Mouse (Mus musculus): ENCODE measurements around the gene Calm2. TPM values are rescaled to one million over a fixed set of nuclear protein-coding genes. Genes with fewer than 3 reads are reported as not detected.

Gene Calm2
- polyA plus RNA-seq, 1 experiment from 2014 or later: 951 TPM

- Histone ChIP-seq H3K27ac (ENCODE audit: low read length) (no peak overlapping the region), H3K36me3 (ENCODE audit: control insufficient read depth, insufficient read depth, low read length) (no peaks in the 10 kb centered on the region), H3K9ac (replicated peaks; ENCODE audit: low read depth, low read length) (no peak overlapping the region), H3K4me3 (ENCODE audit: low read depth, low read length) (no peak overlapping the region), H3K27me3 (ENCODE audit: control insufficient read depth, insufficient read depth, low read length) (no peaks in the 10 kb centered on the region), H3K4me2 (replicated peaks; ENCODE audit: low read depth, low read length) (no peak overlapping the region), H3K4me1 (ENCODE audit: control insufficient read depth, insufficient read depth, low read length) (peaks cover 11% of the 10 kb centered on the region; the same call in 1 of the 2 replicates), H3K9me3 (ENCODE audit: control insufficient read depth, low read depth, low read length) (no peaks in the 10 kb centered on the region)
- no peak for ATAC-seq (ENCODE audit: insufficient number of reproducible peaks, insufficient read depth, low FRiP score, low read depth)
- WGBS: 65% methylated on average over 8 of the region's 8 CpGs
Observed at GRCm38 (mm10) chr17:87469428-87469827, 22.7 kb upstream of the Calm2 start.

- H3K4me3 ChIP-seq (ENCODE audit: low read depth, low read length): no peak overlapping the region
- no peaks in the 10 kb centered on the region for H3K27me3 ChIP-seq (ENCODE audit: control insufficient read depth, insufficient read depth, low read length)
- no peak overlapping the region for H3K9ac ChIP-seq (replicated peaks; ENCODE audit: low read depth, low read length)
- H3K4me2 ChIP-seq (replicated peaks; ENCODE audit: low read depth, low read length): no peak overlapping the region
- WGBS: 74% methylated on average over 5 of the region's 5 CpGs
- no peaks in the 10 kb centered on the region for H3K9me3 ChIP-seq (ENCODE audit: control insufficient read depth, low read depth, low read length)
- H3K27ac ChIP-seq (ENCODE audit: low read length): no peak overlapping the region
- H3K36me3 ChIP-seq (ENCODE audit: control insufficient read depth, insufficient read depth, low read length): no peaks in the 10 kb centered on the region
- no peak for ATAC-seq (ENCODE audit: insufficient number of reproducible peaks, insufficient read depth, low FRiP score, low read depth)
- H3K4me1 ChIP-seq (ENCODE audit: control insufficient read depth, insufficient read depth, low read length): peaks cover 3% of the 10 kb centered on the region; the same call in 1 of the 2 replicates
Observed at GRCm38 (mm10) chr17:87468616-87469015, 21.9 kb upstream of the Calm2 start.

GRCm38 (mm10) chr17:87461499-87461896 lies 14.8 kb upstream of the Calm2 start:
- Histone ChIP-seq H3K9me3 (ENCODE audit: control insufficient read depth, low read depth, low read length) (no peaks in the 10 kb centered on the region), H3K4me2 (replicated peaks; ENCODE audit: low read depth, low read length) (no peak overlapping the region), H3K27me3 (ENCODE audit: control insufficient read depth, insufficient read depth, low read length) (no peaks in the 10 kb centered on the region), H3K36me3 (ENCODE audit: control insufficient read depth, insufficient read depth, low read length) (no peaks in the 10 kb centered on the region), H3K27ac (ENCODE audit: low read length) (no peak overlapping the region), H3K9ac (replicated peaks; ENCODE audit: low read depth, low read length) (no peak overlapping the region), H3K4me3 (ENCODE audit: low read depth, low read length) (no peak overlapping the region), H3K4me1 (ENCODE audit: control insufficient read depth, insufficient read depth, low read length) (peaks cover 23% of the 10 kb centered on the region)
- ATAC-seq (ENCODE audit: insufficient number of reproducible peaks, insufficient read depth, low FRiP score, low read depth): no peak
- 58% methylated on average over 3 of the region's 3 CpGs for WGBS

GRCm38 (mm10) chr17:87460669-87461498 lies 14.1 kb upstream of the Calm2 start:
- peaks cover 23% of the 10 kb centered on the region for H3K4me1 ChIP-seq (ENCODE audit: control insufficient read depth, insufficient read depth, low read length)
- H3K36me3 ChIP-seq (ENCODE audit: control insufficient read depth, insufficient read depth, low read length): no peaks in the 10 kb centered on the region
- 37% methylated on average over 17 of the region's 17 CpGs for WGBS
- no peak overlapping the region for H3K9ac ChIP-seq (replicated peaks; ENCODE audit: low read depth, low read length)
- no peaks in the 10 kb centered on the region for H3K27me3 ChIP-seq (ENCODE audit: control insufficient read depth, insufficient read depth, low read length)
- H3K27ac ChIP-seq (ENCODE audit: low read length): peak overlapping the region; percentile 66; the same call in 1 of the 2 replicates
- no peak for ATAC-seq (ENCODE audit: insufficient number of reproducible peaks, insufficient read depth, low FRiP score, low read depth)
- no peaks in the 10 kb centered on the region for H3K9me3 ChIP-seq (ENCODE audit: control insufficient read depth, low read depth, low read length)
- peak overlapping the region; percentile 29; the same call in 1 of the 2 replicates for H3K4me2 ChIP-seq (replicated peaks; ENCODE audit: low read depth, low read length)
- no peak overlapping the region for H3K4me3 ChIP-seq (ENCODE audit: low read depth, low read length)

- H3K4me2 ChIP-seq (replicated peaks; ENCODE audit: low read depth, low read length): peak overlapping the region; percentile 35
- H3K36me3 ChIP-seq (ENCODE audit: control insufficient read depth, insufficient read depth, low read length): no peaks in the 10 kb centered on the region
- ATAC-seq (ENCODE audit: insufficient number of reproducible peaks, insufficient read depth, low FRiP score, low read depth): peak; percentile 53; the same call in 1 of the 2 replicates
- peak overlapping the region; percentile 66; the same call in 1 of the 2 replicates for H3K27ac ChIP-seq (ENCODE audit: low read length)
- H3K9me3 ChIP-seq (ENCODE audit: control insufficient read depth, low read depth, low read length): no peaks in the 10 kb centered on the region
- H3K9ac ChIP-seq (replicated peaks; ENCODE audit: low read depth, low read length): no peak overlapping the region
- H3K4me1 ChIP-seq (ENCODE audit: control insufficient read depth, insufficient read depth, low read length): peaks cover 23% of the 10 kb centered on the region
- H3K4me3 ChIP-seq (ENCODE audit: low read depth, low read length): no peak overlapping the region
- WGBS: 12% methylated on average over 14 of the region's 14 CpGs
- no peaks in the 10 kb centered on the region for H3K27me3 ChIP-seq (ENCODE audit: control insufficient read depth, insufficient read depth, low read length)
Observed at GRCm38 (mm10) chr17:87459750-87460668, 13.3 kb upstream of the Calm2 start.

- peak overlapping the region; percentile 66; the same call in 1 of the 2 replicates for H3K27ac ChIP-seq (ENCODE audit: low read length)
- peaks cover 23% of the 10 kb centered on the region for H3K4me1 ChIP-seq (ENCODE audit: control insufficient read depth, insufficient read depth, low read length)
- peak overlapping the region; percentile 35 for H3K4me2 ChIP-seq (replicated peaks; ENCODE audit: low read depth, low read length)
- H3K9me3 ChIP-seq (ENCODE audit: control insufficient read depth, low read depth, low read length): no peaks in the 10 kb centered on the region
- no peak overlapping the region for H3K9ac ChIP-seq (replicated peaks; ENCODE audit: low read depth, low read length)
- H3K4me3 ChIP-seq (ENCODE audit: low read depth, low read length): no peak overlapping the region
- WGBS: 8% methylated on average over 13 of the region's 17 CpGs
- ATAC-seq (ENCODE audit: insufficient number of reproducible peaks, insufficient read depth, low FRiP score, low read depth): peak; percentile 71; the same call in 1 of the 2 replicates
- no peaks in the 10 kb centered on the region for H3K36me3 ChIP-seq (ENCODE audit: control insufficient read depth, insufficient read depth, low read length)
- H3K27me3 ChIP-seq (ENCODE audit: control insufficient read depth, insufficient read depth, low read length): no peaks in the 10 kb centered on the region
Observed at GRCm38 (mm10) chr17:87458911-87459749, 12.4 kb upstream of the Calm2 start.

- no peak for ATAC-seq (ENCODE audit: insufficient number of reproducible peaks, insufficient read depth, low FRiP score, low read depth)
- Histone ChIP-seq H3K4me2 (replicated peaks; ENCODE audit: low read depth, low read length) (no peak overlapping the region), H3K27ac (ENCODE audit: low read length) (no peak overlapping the region), H3K9me3 (ENCODE audit: control insufficient read depth, low read depth, low read length) (no peaks in the 10 kb centered on the region), H3K4me3 (ENCODE audit: low read depth, low read length) (no peak overlapping the region), H3K9ac (replicated peaks; ENCODE audit: low read depth, low read length) (no peak overlapping the region), H3K36me3 (ENCODE audit: control insufficient read depth, insufficient read depth, low read length) (no peaks in the 10 kb centered on the region), H3K27me3 (ENCODE audit: control insufficient read depth, insufficient read depth, low read length) (no peaks in the 10 kb centered on the region), H3K4me1 (ENCODE audit: control insufficient read depth, insufficient read depth, low read length) (peaks cover 23% of the 10 kb centered on the region)
- 40% methylated on average over 7 of the region's 7 CpGs for WGBS
Observed at GRCm38 (mm10) chr17:87457961-87458360, 11.2 kb upstream of the Calm2 start.

Measured in stomach, embryonic 14.5 days (tissue).